Mouse (Mus musculus) layer of hippocampus, adult 8-10 months (tissue): ENCODE results near the gene Hist2h2be. TPM values are rescaled to one million over a fixed set of nuclear protein-coding genes. Genes with fewer than 3 reads are reported as not detected.
A peak's percentile ranks its signal among the peaks of the same experiment; 100 is the strongest.
"Not testable (repeated sequence)": the region's sequence is repeated elsewhere in the genome, so short reads cannot be mapped to it uniquely, and the experiment has no call there.

ENCODE experiments used
- DNase-seq, 2 experiments: peaks; one replicate each; pipeline ENCODE4 v3.0.0; 2022; ENCODE audit warnings: low spot score in 2 of 2
- total RNA-seq, 4 experiments: library from RNA; stranded (reverse); gene quantifications; 2 replicates each; pipeline ENCODE4 v1.2.4; 2022

Gene Hist2h2be
- total RNA-seq, 4 experiments from 2014 or later: 6.3 to 8.1 (median 7.5) TPM

DNA sequence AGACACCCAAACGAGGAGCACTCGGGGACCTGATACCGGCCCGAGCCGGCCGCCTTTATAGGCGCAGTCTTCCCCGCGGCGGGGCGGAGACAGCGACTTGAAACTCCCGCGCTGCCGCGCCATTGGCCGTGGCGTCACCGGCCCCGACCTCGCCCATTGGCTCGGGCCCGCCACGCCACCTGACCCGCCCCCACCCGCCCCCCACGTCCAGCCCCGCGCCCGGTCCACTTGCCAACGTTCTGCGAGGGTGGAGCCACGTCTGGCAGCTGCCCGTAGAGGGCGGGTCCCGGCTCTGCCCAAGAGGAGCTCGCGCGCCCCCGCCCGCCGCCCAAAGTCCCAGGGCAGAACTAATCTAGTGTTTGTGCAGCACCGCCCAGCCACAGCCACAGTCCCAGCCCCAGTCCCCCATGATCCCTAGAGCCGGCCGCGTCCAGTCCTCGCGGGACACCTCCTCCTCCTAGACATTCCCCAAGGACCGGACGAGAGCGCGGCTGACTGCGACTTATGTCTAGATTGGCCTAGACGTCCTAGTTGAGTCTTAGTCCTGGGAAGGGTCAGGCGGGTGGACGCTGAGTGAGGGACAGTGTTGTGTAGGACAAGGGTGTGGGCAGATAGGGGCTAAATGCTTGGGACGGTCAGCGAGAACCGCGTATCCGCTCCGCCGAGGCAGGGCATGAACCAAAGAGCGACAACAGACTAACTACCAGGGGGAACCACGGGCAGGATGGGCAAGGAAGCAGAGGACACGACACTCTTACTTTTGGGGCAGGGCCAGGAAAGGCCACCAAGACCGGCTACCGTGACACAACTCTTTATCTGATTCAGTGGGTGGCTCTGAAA is 18.3 kb downstream of the Hist2h2be start, which contains the start of gene Hist2h3c2:
Gene Hist2h3c2 (minus strand): TSS at position 174 of the 840 bp plus-strand sequence.
- not testable (repeated sequence) for DNase-seq

DNA sequence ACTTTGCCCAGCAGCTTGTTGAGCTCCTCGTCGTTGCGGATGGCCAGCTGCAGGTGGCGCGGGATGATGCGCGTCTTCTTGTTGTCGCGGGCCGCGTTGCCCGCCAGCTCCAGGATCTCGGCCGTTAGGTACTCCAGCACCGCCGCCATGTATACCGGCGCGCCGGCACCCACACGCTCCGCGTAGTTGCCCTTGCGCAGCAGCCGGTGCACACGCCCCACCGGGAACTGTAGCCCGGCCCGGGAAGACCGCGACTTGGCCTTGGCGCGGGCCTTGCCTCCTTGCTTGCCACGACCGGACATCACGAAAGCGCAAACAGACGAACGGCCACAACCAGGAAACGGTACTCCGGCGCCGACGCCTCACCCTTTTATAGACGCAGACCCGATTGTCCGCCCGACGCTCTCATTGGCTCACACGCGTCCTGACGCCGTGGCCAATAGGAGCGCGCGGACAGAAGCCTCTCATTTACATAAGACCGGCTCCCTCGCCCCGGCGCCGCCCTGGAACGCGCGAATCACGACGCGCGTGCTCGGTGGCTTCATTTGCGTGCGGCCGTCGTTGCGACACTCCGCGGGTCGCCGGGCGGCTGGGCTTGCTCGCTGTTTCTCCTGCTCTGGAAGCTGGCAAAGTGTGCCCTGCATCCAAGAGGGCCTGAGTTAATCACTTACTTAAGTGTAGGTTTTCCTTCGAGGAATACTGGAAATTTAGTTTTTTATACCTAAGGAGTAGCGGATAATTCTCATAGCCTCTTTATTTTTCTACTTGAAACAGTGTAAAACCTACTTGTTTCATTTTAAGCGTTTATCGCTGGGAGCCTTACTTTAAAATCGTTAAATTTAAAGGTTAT is 19.3 kb downstream of the Hist2h2be start, which contains the start of gene Hist2h2aa2:
Gene Hist2h2aa2 (minus strand): TSS at position 328 of the 850 bp plus-strand sequence.
- peak; percentile 94 to 99 for DNase-seq

DNA sequence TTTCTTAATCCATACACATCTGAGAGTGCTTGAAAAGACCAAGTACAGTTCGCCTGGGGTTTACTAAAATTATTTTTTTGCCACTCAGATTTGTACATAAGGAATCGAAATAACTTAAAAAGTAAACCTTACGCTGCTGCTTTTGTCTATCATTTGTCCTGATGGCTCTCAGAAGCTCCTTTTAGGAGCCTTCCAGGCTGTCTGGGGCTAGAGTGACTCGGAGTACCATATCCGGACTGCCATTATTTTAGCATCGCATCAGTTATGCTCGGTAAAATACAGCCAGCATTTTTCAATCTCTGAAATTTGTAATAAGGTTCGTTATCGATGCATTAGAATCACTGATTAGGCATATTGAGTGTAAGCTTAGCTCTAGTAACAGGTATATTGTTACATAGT is 19.9 kb downstream of the Hist2h2be start:
- no peak for DNase-seq

DNA sequence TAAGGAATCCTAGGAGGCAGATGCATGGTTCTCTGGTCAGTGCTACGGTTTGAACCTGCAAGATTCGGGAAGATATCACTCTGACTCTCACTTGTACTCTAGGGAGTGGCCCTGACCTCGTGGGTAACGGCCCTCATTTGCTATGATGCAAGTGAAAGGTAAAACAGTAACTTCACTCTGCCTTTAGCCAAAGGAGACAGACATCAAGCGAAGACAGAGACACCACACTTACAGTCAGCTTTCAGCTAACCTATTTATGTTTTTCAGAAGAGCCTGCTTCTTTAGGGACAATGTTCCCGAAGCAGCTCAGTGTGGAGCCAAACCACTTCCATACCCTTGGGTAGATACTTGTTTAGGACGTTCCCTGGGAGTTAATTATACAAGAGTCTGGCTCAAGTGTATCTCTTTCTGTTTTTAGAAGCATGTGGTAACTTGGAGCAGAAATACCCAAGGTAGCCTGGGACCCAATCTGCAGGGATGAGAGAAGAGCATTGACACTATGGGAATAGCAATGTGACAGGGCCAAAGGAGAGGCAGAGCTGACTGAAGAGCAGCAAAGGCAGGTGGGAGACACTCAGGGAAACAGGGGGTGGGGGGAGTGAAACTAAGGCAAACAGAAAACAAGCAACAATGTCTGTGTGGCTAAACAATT is 23.1 kb downstream of the Hist2h2be start:
- DNase-seq: no peak

DNA sequence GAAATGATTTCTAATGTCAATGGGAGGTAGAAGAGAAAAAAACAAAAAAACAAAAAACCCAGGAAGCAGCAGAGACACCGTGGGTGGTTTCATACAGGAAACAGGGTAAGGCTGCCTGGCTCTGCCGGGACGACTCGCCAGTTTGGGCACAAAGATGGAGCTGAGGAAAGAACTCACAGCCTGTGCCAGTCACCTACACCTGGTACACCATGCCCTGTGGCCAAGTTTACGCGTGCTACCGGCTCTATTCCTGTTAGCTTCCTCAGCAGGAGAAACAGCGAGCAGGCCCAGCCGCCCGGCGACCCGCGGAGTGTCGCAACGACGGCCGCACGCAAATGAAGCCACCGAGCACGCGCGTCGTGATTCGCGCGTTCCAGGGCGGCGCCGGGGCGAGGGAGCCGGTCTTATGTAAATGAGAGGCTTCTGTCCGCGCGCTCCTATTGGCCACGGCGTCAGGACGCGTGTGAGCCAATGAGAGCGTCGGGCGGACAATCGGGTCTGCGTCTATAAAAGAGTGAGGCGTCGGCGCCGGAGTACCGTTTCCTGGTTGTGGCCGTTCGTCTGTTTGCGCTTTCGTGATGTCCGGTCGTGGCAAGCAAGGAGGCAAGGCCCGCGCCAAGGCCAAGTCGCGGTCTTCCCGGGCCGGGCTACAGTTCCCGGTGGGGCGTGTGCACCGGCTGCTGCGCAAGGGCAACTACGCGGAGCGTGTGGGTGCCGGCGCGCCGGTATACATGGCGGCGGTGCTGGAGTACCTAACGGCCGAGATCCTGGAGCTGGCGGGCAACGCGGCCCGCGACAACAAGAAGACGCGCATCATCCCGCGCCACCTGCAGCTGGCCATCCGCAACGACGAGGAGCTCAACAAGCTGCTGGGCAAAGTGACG is 24.3 kb downstream of the Hist2h2be start, which contains the start of gene Hist2h2aa1:
Gene Hist2h2aa1 (plus strand): TSS at position 495 of the 884 bp plus-strand sequence.
- DNase-seq: peak; percentile 88

DNA sequence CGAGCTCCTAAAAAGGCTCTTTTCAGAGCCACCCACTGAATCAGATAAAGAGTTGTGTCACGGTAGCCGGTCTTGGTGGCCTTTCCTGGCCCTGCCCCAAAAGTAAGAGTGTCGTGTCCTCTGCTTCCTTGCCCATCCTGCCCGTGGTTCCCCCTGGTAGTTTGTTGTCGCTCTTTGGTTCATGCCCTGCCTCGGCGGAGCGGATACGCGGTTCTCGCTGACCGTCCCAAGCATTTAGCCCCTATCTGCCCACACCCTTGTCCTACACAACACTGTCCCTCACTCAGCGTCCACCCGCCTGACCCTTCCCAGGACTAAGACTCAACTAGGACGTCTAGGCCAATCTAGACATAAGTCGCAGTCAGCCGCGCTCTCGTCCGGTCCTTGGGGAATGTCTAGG is 25.1 kb downstream of the Hist2h2be start:
- not testable (repeated sequence) for DNase-seq

DNA sequence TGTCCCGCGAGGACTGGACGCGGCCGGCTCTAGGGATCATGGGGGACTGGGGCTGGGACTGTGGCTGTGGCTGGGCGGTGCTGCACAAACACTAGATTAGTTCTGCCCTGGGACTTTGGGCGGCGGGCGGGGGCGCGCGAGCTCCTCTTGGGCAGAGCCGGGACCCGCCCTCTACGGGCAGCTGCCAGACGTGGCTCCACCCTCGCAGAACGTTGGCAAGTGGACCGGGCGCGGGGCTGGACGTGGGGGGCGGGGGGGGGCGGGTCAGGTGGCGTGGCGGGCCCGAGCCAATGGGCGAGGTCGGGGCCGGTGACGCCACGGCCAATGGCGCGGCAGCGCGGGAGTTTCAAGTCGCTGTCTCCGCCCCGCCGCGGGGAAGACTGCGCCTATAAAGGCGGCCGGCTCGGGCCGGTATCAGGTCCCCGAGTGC is 25.5 kb downstream of the Hist2h2be start, which contains the start of gene Hist2h3c1:
Gene Hist2h3c1 (plus strand): TSS at position 259 of the 430 bp plus-strand sequence.
- not testable (repeated sequence) for DNase-seq

DNA sequence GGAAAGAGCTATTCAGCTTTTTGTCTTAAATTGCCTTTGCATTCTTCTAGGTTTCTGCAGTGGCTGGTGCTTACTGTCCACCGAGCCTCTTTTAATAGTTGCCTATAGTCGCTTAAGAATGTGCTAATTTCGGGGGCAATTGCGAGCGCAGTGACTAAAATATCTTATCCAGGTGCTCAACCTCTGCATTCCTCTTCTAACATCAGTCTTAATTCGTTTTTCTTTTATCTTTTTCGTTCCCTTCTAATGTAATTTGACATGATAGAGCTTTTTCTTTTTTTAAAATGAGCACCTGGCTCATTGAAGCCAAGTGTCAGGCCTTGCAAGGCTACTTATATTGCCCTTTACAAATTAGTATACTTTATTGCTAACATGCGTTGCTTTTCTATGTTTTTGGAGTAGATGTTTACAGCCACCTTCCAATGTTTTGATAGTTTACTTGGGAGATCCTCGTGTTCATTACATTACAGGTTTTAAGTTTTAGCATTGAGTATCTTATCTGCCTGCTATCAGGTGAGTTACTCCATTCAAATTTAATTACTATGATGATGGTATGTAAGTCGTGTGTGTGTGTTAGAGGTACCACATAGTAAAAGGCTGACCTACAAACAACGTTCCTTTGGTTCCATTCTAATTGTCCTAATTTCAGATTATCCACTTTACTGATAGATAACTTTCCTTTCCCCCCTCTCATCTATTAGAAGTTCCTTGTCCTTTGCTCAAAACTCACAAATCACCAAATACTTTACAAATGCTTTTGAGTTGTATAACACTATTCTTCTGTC is 26.6 kb downstream of the Hist2h2be start:
- DNase-seq: no peak

DNA sequence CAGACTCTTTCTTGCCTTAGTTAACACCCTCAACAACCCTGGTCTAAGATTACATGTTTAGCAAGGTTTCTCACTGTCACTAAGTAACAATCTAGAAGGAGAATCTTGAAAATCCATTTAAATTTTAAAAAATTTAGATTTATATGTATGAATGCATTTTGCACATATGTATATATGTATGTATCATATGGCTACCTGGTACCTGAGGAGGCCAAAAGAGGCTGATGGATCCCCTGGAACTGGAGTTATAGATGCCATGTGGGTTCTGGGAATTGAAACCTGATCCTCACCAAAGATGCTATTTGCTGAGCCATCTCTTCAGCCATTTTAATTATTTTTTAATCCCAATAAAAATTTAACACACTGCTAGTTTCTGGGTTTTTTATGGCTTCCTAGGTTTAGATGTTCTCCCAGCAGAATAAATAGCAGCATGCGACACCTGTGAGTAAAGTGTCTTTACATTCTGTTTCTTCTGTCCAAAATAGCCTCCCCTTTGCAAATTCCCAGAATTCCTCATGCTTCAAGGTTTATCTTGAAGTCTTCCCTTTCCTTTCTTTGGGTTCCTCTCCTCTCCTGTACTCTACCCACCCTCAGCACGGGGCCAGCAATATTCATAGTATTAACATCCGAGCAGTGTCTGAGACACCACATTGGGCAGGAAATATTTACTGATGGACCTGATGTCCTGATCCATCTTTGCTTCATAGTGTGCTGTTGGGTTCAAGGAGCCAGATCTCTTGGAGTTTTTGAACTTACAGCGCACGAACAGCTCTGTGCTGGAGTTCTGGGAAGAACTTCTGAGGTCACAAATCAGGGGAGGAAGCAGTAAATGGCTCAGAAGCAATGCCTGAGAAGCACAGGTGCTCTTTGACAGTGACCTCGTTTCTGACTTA is 27.5 kb downstream of the Hist2h2be start:
- no peak for DNase-seq

DNA sequence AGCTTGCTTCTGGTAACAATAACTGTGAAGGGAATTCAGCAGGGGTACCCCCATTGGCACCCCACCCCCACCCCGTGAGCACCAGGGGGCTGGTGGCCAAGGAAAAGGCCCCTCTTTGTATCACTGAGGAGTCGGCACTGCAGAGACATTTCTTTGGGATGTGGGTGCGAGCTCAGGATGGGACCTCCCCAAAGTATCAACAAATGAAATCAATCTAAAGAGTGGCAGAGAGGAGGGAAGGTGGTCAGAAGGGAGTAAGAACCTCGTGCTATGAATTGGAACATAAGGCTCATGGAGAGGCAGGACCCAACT is 28.1 kb downstream of the Hist2h2be start:
- DNase-seq: no peak

DNA sequence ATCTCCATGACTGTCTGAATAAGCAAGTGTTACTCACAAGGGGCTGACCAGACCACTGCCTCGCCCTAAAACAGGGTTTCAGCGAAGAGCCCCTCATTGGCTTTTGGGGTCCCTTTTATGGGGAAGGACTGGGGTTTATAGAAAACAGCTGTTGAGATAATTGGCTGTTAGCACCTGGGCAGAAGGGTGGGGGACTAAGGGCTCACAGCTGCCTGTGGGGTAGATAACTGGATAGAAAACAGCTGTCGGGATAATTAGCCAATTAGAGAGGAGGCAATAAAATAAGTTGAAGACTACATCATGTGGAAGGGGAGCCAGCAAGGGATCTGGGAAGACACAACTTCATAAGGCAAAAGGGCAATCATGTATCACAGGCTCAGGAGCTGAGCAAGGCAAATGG is 30.0 kb downstream of the Hist2h2be start:
- no peak for DNase-seq

DNA sequence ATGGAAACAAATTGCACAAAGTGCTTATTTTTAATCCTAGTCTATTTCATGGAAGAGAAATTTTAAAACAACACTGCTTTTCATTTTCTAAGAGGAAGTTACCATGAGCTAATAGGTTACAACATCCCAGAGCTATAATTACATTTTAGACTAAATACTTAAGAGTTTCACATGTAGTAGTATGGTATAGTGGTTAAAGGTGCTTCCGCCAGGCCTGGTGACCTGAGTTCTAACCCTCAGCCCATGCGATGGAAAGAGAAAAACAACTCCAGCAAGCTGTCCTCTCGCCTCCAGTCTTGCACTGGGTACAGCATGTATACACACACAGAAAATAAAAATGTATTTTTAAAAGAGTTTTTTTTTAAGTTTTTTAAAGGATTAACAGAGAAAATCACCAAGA is 30.9 kb downstream of the Hist2h2be start:
- DNase-seq: no peak

DNA sequence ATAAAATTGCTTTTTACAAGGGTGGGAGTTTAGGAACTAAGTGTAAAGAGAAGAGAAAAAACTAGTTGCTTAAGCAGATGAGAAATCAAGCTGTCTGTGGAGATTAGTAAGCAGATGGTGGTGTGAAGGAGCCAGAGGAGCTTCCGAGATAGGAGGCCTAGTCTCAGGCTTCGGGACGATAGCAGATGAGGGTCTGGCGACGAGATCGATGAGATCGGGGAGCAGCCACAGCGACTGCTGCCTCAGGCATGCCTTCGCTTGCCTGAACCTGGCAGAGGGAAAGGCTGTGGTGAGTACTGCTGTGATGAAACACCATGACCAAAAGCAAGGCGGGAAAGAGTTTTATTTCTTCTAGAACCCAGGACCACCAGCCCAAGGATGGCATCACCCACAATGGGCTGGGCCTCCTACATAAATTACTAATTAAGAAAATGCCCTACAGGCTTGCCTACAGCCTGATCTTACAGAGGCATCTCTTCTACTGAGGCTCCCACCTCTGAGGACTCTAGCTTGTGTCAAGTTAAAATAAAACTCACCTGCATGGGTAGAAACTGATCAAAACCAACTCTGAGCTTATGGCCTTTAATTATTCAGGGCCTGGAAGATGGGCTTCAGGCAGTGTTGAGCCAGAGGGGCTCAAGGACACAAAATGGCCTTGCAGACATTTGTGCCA is 33.9 kb downstream of the Hist2h2be start:
- no peak for DNase-seq

DNA sequence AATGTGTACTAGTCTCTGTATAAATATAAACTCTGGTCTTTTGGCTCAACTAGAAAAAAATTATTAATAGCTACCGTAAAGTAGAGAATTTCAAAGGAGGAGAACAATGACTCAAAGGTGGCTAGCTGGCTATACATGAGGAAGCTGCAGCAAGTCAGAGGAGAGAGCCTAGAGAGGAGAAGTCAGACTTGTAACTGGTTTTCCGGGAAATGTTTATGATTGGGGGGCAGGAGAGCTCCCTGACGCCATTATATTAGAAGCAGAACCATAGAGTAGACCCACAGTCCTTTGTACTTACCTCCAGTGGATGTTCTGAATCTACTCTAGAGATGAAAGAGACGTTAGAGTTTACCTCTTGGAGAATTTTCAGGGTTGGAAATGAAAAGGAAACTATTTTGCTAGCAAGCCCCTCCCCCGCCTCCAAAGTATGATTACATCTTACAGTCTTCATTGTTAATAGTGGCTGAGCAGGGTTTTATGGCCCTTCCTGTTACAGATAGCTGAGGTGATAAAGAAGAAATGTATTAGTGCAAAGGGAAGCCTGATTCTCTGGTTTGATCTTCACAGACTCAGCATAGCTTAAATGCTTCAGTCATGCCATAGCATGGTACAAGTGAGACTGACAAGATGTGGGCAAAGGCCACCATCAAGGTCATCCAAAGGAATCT is 35.1 kb downstream of the Hist2h2be start:
- DNase-seq: no peak

DNA sequence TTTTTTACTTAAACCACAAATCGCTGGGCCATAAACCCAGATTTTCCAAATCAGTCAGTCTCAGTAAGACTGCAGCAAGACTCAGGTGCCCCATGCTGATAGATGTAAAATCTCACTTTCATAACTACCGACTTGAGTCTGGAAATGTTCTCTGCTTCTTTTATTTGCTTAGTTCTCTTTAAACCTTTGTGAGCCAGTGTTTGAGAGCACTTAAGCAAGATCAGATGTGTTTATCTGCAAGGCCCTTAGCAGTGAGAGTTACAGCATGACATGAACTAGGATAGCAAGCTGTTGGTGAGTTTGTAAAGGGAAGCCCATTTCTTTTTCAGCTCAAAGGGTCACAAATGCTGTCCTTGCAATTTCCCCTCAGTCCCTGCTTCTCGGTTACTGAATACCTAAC is 36.3 kb downstream of the Hist2h2be start:
- no peak for DNase-seq

DNA sequence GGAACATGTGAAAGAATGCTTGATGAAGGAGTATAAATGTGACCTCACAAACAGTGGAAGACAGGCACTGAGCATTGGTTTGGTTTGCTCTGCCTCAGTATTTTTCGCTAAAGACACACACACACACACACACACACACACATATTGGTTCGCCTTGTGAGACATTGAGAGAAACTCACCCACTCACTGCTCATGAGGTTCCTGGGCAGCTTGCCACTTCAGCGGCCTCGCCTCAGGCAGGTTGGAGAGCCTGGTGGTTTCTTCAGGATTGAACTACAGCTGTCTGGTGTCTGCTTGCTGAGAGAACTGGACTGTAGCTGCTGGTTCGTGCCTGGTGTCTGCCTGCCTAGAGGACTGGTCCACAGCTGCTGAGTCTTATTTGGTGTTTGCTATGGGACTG is 39.3 kb downstream of the Hist2h2be start:
- DNase-seq: no peak

DNA sequence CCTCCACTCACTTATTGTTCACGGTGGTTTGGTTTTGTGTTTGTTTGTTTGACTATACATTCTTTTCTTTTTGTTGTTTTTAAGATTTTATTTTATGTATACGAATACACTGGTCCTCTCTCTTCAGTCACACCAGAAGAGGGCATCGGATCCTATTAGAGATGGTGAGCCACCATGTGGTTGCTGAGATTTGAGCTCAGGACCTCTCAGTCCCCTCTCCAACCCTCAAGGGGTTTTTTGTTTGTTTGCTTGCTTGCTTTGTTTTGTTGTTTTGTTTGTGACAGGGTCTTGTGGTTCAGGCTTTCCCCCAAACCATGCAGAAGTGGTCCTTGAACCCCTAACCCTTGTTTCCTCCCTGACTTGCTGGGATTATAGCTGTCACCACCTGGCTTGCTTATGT is 40.7 kb downstream of the Hist2h2be start:
- no peak for DNase-seq
